Mouse (Mus musculus): ENCODE data around the gene Ctr9. TPM values are rescaled to one million over a fixed set of nuclear protein-coding genes. Genes with fewer than 3 reads are reported as not detected.

The Ctr9 gene
- polyA plus RNA-seq, 1 experiment: not detected

- no peak overlapping the region for H3K27ac ChIP-seq (ENCODE audit: insufficient read depth, low read depth, low read length)
- WGBS: 67% methylated on average over 4 of the region's 4 CpGs
- no peak for TF ChIP-seq POLR2A (IDR thresholded peaks at IDR 0.05; ENCODE audit: insufficient read depth, low read depth, low read length)
- TF ChIP-seq CTCF (IDR thresholded peaks at IDR 0.05; ENCODE audit: insufficient read depth, low read depth, low read length): no peak
- H3K4me3 ChIP-seq (ENCODE audit: insufficient read depth, low read depth, low read length): no peak overlapping the region
- peaks cover 5% of the 10 kb centered on the region; the same call in 1 of the 2 replicates for H3K4me1 ChIP-seq (ENCODE audit: control insufficient read depth, insufficient read depth, low read length)
These were observed 7.9 kb upstream of the Ctr9 start for GRCm38 (mm10) chr7:111020814-111021213.

DNA sequence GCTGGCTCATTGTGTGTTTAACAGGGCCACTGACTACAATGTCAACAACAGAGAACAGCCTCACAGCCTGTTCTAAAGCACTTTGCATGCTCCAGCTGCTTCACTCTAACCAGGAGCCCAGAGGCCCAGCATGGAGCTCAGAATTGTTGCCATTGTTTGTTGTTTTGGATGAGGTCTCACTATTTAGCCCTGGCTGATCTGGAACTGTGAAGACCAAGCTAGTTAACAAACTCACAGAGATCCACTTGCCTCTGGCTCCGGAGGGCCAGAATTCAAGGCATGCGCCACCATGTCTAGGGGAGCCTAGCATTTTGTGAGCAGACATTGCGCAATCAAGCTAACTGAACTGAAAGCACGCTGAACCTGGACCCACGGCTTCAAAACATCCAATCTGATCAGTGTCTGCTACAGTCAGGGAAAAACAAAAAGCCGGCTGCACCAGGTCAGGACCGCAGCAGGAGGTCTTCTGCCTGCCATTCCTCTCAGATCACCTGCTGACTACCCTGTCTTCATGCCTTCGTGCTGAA is 4.6 kb upstream of the Ctr9 start:
- peaks cover 7% of the 10 kb centered on the region for H3K4me1 ChIP-seq (ENCODE audit: control insufficient read depth, insufficient read depth, low read length)
- TF ChIP-seq CTCF (IDR thresholded peaks at IDR 0.05; ENCODE audit: insufficient read depth, low read depth, low read length): no peak
- no peak for TF ChIP-seq POLR2A (IDR thresholded peaks at IDR 0.05; ENCODE audit: insufficient read depth, low read depth, low read length)
- H3K4me3 ChIP-seq (ENCODE audit: insufficient read depth, low read depth, low read length): no peak overlapping the region
- no peak overlapping the region for H3K27ac ChIP-seq (ENCODE audit: insufficient read depth, low read depth, low read length)
- WGBS: 46% methylated on average over 8 of the region's 8 CpGs

GRCm38 (mm10) chr7:111024912-111025311 is 3.8 kb upstream of the Ctr9 start:
- Histone ChIP-seq H3K27ac (ENCODE audit: insufficient read depth, low read depth, low read length) (no peak overlapping the region), H3K4me1 (ENCODE audit: control insufficient read depth, insufficient read depth, low read length) (peaks cover 7% of the 10 kb centered on the region), H3K4me3 (ENCODE audit: insufficient read depth, low read depth, low read length) (no peak overlapping the region)
- no peak for TF ChIP-seq CTCF (IDR thresholded peaks at IDR 0.05; ENCODE audit: insufficient read depth, low read depth, low read length)
- TF ChIP-seq POLR2A (IDR thresholded peaks at IDR 0.05; ENCODE audit: insufficient read depth, low read depth, low read length): no peak
- WGBS: 82% methylated on average over 4 of the region's 4 CpGs

GRCm38 (mm10) chr7:111029046-111029553 is 349 bp downstream of the Ctr9 start:
- under 1% methylated on average over 29 of the region's 29 CpGs for WGBS
- Histone ChIP-seq H3K4me1 (ENCODE audit: control insufficient read depth, insufficient read depth, low read length) (peaks cover 5% of the 10 kb centered on the region), H3K27ac (ENCODE audit: insufficient read depth, low read depth, low read length) (peak overlapping the region; percentile 90; the same call in 1 of the 2 replicates), H3K4me3 (ENCODE audit: insufficient read depth, low read depth, low read length) (peak overlapping the region; percentile 68)
- TF ChIP-seq CTCF (IDR thresholded peaks at IDR 0.05; ENCODE audit: insufficient read depth, low read depth, low read length) (no peak), POLR2A (IDR thresholded peaks at IDR 0.05; ENCODE audit: insufficient read depth, low read depth, low read length) (no peak)

DNA sequence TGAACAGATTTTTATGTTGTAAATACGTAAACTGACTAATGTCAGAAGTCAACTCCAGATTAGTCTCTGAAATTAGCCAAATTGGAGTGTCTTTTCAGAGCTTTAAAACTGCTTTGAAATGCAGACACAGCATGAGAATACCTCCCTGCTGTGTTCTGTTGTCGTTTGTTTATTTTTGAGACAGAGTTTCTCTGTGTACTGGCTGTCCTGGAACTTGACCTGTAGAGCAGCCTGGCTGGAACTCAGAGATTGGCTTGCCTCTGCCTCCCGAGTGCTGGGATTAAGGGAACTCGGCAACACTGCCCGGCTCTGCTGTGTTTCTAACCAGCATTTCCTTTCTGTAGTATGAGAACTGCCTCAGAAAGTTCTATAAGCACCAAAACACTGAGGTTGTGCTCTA is 20.2 kb downstream of the Ctr9 start:
- no peak overlapping the region for H3K4me3 ChIP-seq (ENCODE audit: insufficient read depth, low read depth, low read length)

GRCm38 (mm10) chr7:111049652-111050421 is 21.1 kb downstream of the Ctr9 start:
- TF ChIP-seq CTCF (IDR thresholded peaks at IDR 0.05; ENCODE audit: insufficient read depth, low read depth, low read length) (peak; percentile 53), POLR2A (IDR thresholded peaks at IDR 0.05; ENCODE audit: insufficient read depth, low read depth, low read length) (no peak)
- Histone ChIP-seq H3K4me1 (ENCODE audit: control insufficient read depth, insufficient read depth, low read length) (no peaks in the 10 kb centered on the region), H3K4me3 (ENCODE audit: insufficient read depth, low read depth, low read length) (no peak overlapping the region), H3K27ac (ENCODE audit: insufficient read depth, low read depth, low read length) (no peak overlapping the region)
- WGBS: 50% methylated on average over 6 of the region's 6 CpGs

More for the DNA sequence above, 20.2 kb downstream of the Ctr9 start:
- no peak overlapping the region for H3K27ac ChIP-seq (ENCODE audit: insufficient read depth, low read depth, low read length)
- no peaks in the 10 kb centered on the region for H3K4me1 ChIP-seq (ENCODE audit: control insufficient read depth, insufficient read depth, low read length)
- whole genome bisulfite sequencing: 76% methylated on average over 5 of the region's 5 CpGs
- TF ChIP-seq CTCF (IDR thresholded peaks at IDR 0.05; ENCODE audit: insufficient read depth, low read depth, low read length): no peak
- no peak for TF ChIP-seq POLR2A (IDR thresholded peaks at IDR 0.05; ENCODE audit: insufficient read depth, low read depth, low read length)

DNA sequence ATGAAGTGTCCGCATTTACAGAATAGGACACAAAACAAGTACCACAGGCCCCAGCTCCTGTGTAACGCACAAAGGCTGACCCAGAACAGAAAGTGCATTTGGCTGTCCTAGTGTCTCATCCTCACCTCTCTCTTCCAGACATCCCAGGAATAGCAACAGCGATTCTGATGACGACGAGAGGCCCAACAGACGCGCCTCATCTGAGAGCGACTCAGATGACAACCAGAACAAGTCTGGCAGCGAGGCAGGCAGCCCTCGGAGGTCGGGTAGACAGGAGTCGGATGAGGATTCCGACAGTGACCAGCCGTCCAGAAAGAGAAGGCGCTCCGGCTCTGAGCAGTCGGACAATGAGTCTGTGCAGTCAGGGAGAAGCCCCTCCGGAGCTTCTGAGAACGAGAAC is 26.5 kb downstream of the Ctr9 start:
- 91% methylated on average over 19 of the region's 19 CpGs for WGBS
- no peak overlapping the region for H3K4me3 ChIP-seq (ENCODE audit: insufficient read depth, low read depth, low read length)
- TF ChIP-seq POLR2A (IDR thresholded peaks at IDR 0.05; ENCODE audit: insufficient read depth, low read depth, low read length): no peak
- TF ChIP-seq CTCF (IDR thresholded peaks at IDR 0.05; ENCODE audit: insufficient read depth, low read depth, low read length): no peak
- no peaks in the 10 kb centered on the region; the same call in 1 of the 2 replicates for H3K4me1 ChIP-seq (ENCODE audit: control insufficient read depth, insufficient read depth, low read length)
- H3K27ac ChIP-seq (ENCODE audit: insufficient read depth, low read depth, low read length): no peak overlapping the region

GRCm38 (mm10) chr7:111055984-111056657 is 27.4 kb downstream of the Ctr9 start:
- no peak overlapping the region for H3K27ac ChIP-seq (ENCODE audit: insufficient read depth, low read depth, low read length)
- no peak overlapping the region for H3K4me3 ChIP-seq (ENCODE audit: insufficient read depth, low read depth, low read length)
- WGBS: 39% methylated on average over 3 of the region's 3 CpGs
- TF ChIP-seq CTCF (IDR thresholded peaks at IDR 0.05; ENCODE audit: insufficient read depth, low read depth, low read length) (no peak), POLR2A (IDR thresholded peaks at IDR 0.05; ENCODE audit: insufficient read depth, low read depth, low read length) (no peak)
- no peaks in the 10 kb centered on the region; the same call in 1 of the 2 replicates for H3K4me1 ChIP-seq (ENCODE audit: control insufficient read depth, insufficient read depth, low read length)

- Histone ChIP-seq H3K4me3 (ENCODE audit: insufficient read depth, low read depth, low read length) (no peak overlapping the region), H3K27ac (ENCODE audit: insufficient read depth, low read depth, low read length) (no peak overlapping the region), H3K4me1 (ENCODE audit: control insufficient read depth, insufficient read depth, low read length) (no peaks in the 10 kb centered on the region; the same call in 1 of the 2 replicates)
- TF ChIP-seq POLR2A (IDR thresholded peaks at IDR 0.05; ENCODE audit: insufficient read depth, low read depth, low read length): no peak
- TF ChIP-seq CTCF (IDR thresholded peaks at IDR 0.05; ENCODE audit: insufficient read depth, low read depth, low read length): no peak
- WGBS: 29% methylated on average over 5 of the region's 5 CpGs
These were observed 30.8 kb downstream of the Ctr9 start for GRCm38 (mm10) chr7:111059527-111059926.

Data from olfactory bulb, adult 2 months (tissue).